Mouse (Mus musculus): Measurements from ENCODE around the gene Slc9a7.

DNA sequence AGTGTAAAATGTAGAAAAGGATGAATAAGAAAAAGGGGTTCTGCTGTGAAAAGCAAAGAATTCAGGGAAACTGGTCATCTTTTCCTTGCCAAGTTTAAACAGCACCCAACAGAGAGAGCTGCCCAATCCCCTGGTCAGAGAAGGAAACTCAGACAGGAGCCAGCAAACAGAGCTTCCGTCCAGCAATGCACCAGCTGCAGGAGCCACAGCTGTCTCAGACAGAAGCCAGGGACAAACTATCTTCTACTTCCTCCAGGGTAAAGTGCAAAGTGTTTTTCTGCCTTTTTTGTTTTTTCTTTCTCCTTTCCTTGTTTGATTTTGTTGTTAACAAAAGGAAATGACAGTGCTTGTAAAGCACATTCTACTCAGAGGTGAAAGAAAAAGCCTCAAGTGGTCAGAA lies 131.3 kb downstream of the Slc9a7 start:
- TF ChIP-seq EP300 (optimal IDR thresholded peaks at IDR 0.05) (no peak), CTCF (IDR thresholded peaks at IDR 0.05; ENCODE audit: low read depth) (no peak)
